Mouse (Mus musculus) testis, adult 2 months (tissue): ENCODE measurements around the gene Rxrb.

Experiments used
- CTCF ChIP-seq: fragments of 200-500 bp; IDR thresholded peaks from 2 replicates; pipeline ENCODE4 v1.5.1; 2012; ENCODE audit warnings: low read depth, mild to moderate bottlenecking, inconsistent platforms, low read length, moderate library complexity; ENCODE audit not compliant: control insufficient read depth, insufficient read depth, insufficient replicate concordance
- POLR2A ChIP-seq: fragments of 200-500 bp; IDR thresholded peaks from 2 replicates; pipeline ENCODE4 v1.6.1; 2012; ENCODE audit warnings: low read depth, mild to moderate bottlenecking, inconsistent platforms, low read length, moderate library complexity; ENCODE audit not compliant: control insufficient read depth

GRCm38 (mm10) chr17:34035517-34035916 is 3.9 kb downstream of the Rxrb start:
- TF ChIP-seq POLR2A: no peak
- TF ChIP-seq CTCF: no peak
